Mouse (Mus musculus) brown adipose tissue, adult 24 weeks (tissue): ENCODE results near the gene Gpr153. TPM values are rescaled to one million over a fixed set of nuclear protein-coding genes. Genes with fewer than 3 reads are reported as not detected.
A peak's percentile ranks its signal among the peaks of the same experiment; 100 is the strongest.

Source experiments
- H3K27ac ChIP-seq: fragments of 200-500 bp; replicated peaks from 2 replicates; pipeline ENCODE4 v1.5.1; 2012; ENCODE audit warnings: low read depth, mild to moderate bottlenecking, low read length
- H3K4me1 ChIP-seq: fragments of 200-500 bp; 2 replicates; pipeline ENCODE4 v1.6.1; 2012; ENCODE audit warnings: low read length, mixed read lengths; ENCODE audit not compliant: control insufficient read depth, insufficient read depth, insufficient read length
- H3K4me3 ChIP-seq: fragments of 200-500 bp; 2 replicates; pipeline ENCODE4 v1.5.1; 2012; ENCODE audit warnings: low read depth, mild to moderate bottlenecking, low read length, moderate library complexity; ENCODE audit not compliant: insufficient read depth
- polyA plus RNA-seq: library from polyadenylated mRNA; stranded (reverse); fragments of >200 nt; gene quantifications from 2 replicates; pipeline ENCODE4 v1.2.4, GENCODE M21; 2012; ENCODE audit not compliant: missing spikeins, insufficient read depth, insufficient read length

Gene Gpr153
- polyA plus RNA-seq, 1 experiment, result 4.3 TPM

DNA sequence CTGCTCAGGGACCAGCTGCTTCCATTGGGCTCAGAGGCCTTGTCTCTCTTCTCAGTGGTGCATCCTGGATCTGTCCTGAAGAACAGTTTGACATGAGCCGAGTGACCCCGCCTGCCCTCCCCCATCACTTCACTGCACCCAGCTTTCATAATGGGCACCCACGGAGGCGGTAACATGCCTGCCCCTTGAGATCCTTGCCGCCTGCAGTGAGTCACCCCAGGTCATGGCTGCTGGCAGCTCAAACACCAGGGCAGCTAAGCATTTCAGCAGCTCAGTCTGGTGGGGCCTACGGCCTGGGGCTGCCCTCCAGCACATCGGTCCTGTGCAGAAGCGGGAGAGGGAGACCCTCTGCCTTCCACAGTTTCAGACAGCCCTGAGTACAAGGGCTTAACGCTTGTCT lies 33.5 kb downstream of the Gpr153 start:
- H3K4me1 ChIP-seq, result no peaks in the 10 kb centered on the region; the same call in 1 of the 2 replicates
- H3K27ac ChIP-seq, result no peak overlapping the region
- no peak overlapping the region for H3K4me3 ChIP-seq

DNA sequence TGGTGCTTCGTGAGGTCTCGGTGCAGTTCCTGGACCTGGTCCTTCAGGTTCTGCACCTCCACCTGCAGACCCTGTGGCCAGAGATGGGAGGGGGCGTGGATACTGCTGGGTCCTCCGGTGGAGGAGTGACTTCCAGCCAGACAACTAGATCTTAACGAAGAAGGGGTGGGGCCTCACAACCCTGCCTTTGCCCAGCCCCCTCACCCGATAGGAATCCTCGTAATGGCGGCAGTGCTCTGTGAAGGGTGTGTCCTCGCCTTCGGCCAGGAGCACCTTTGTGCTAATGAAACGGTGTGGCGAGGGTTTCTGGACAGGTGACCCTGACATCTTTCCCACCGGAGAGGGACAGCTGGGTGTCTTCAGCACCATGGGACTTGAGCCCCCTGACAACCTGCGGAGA lies 38.2 kb downstream of the Gpr153 start:
- no peak overlapping the region for H3K4me3 ChIP-seq
- H3K4me1 ChIP-seq, result no peaks in the 10 kb centered on the region; the same call in 1 of the 2 replicates
- no peak overlapping the region for H3K27ac ChIP-seq

DNA sequence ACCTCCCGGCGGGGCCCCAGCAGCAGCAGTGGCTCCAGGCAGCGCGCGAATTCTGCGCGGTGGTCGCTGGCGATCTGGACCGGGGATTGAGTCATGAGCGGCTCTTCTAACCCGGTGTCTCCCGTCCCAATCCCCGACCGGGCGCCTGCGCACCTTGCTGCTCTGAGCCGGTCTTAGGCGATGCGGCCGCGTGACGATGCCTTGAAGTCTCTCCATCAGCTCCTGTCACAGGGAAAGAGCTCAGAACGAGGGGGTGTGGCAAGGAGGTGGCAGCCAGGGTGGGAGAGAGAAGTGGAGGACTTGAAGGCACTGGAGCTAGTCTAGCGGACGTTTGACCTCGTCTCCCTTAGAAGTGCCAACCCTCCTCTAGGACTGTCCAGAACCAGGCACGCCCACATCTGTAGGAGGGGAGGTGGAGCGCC lies 39.2 kb downstream of the Gpr153 start:
- Histone ChIP-seq H3K27ac (no peak overlapping the region), H3K4me3 (peak overlapping the region; percentile 49), H3K4me1 (no peaks in the 10 kb centered on the region)

DNA sequence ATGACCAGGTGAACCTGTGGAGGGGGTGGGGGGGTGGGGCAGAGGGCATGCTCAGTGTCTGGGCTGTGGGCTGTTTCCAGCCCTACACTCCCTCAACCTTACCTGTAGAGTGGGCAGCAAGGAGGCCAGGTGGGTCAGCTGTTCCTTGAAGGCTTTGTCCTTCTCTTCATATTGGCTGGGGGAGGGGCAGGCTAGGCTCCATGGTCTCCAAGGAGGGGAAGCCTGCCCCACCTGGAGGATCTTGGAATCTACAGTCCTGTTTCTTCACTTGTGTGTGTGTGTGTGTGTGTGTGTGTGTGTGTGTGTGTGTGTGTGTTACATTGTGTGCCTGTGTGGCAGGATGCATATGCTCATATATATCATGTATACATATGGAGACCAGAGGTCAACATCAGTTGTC lies 39.9 kb downstream of the Gpr153 start:
- Histone ChIP-seq H3K4me3 (no peak overlapping the region), H3K27ac (no peak overlapping the region), H3K4me1 (no peaks in the 10 kb centered on the region)

DNA sequence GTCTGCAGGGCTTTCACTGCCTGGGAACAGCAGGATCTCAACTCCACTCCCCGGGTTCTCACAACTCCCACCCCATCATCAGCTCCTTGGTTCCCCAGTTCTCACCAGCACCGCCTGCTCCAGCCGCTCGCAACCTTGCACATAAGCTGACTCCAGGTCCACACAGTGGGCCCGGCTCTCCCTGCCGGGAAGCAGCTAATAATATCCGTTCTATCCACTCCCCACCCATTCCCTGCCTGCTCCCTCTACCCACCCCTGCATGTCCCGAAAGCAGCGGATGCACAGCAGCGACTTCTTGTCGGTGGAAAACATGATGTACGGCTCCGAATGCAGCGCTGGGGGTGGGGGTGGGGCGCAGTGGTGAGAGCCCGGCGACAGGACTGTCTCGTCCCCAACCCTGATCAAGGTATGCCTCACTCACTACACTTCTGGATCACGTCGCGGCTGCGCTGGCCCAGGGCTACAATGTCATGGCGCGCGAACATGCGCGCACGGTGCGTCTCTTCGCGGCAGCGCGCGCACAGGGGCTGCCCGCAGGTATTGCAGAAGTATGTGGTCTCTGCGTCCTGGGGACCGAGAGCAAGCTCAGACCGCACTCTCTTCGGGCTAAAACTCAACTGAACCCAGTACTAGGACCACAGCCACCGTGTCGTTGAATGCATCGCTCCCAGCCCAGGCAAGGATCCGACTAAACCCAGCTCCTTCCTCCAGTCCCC lies 41.6 kb downstream of the Gpr153 start:
- no peak overlapping the region for H3K4me3 ChIP-seq
- H3K27ac ChIP-seq, result no peak overlapping the region
- H3K4me1 ChIP-seq, result no peaks in the 10 kb centered on the region

DNA sequence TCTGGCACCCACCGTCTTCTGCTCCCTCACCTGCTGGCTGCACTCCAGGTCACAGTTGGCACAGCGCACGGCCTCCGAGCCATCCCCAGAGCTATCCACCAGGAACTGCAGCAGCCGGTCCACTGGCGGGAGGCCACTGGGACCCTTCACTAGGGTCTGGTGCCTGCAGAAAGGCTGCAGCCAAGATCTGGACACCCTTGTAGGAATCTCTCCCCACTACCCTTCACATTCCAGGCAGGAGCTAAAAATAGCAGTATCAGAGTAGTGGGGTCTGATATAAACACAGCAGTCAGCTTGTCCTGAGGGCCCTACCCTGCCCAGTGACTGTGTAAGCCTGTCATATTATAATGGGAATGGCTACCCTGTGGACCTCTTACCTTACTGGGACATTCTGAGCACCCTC lies 43.6 kb downstream of the Gpr153 start:
- Histone ChIP-seq H3K4me1 (no peaks in the 10 kb centered on the region), H3K4me3 (no peak overlapping the region), H3K27ac (no peak overlapping the region)

DNA sequence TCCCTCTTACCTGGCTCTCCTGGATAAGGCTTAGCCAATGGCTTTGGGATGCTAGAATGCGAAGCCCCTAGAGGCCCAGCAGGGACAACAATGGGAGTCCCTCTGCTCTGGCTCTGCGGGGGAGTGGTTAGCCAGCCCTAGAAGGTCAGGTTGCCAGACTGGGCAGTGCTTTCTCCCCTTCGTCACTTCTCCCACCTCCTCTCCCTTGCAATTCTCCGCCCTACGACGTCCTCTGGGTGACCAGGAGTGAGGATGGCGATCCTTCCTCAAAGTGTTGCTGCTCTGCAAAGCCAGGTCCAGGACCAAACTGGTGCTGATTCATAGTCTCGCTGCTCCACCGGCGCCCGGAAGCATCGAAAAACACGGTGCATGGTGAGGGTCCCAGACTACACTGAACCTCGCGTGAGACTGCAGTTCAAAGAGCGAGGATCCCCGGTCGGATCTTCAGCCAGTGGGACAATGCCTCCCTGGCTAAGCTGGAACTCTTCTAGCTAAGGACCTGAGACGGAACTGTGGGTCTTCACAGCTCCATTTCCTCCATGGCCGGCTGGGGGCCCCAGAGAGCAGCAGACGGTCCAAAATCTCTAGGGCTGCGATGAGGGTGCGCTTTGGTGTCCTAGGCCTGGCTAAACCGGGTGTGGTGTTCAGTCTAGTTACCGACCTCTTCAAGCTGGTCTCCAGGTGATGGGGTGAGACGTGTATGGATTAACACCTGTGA lies 44.6 kb downstream of the Gpr153 start, which contains the start of gene Rnf207:
Rnf207 (minus strand) TSS at position 477 of the 718 bp plus-strand sequence.
- H3K4me3 ChIP-seq, result peak within 1 kb of the TSS; percentile 52
- H3K4me1 ChIP-seq, result no peaks in the 10 kb centered on the region
- no peak within 1 kb of the TSS for H3K27ac ChIP-seq

DNA sequence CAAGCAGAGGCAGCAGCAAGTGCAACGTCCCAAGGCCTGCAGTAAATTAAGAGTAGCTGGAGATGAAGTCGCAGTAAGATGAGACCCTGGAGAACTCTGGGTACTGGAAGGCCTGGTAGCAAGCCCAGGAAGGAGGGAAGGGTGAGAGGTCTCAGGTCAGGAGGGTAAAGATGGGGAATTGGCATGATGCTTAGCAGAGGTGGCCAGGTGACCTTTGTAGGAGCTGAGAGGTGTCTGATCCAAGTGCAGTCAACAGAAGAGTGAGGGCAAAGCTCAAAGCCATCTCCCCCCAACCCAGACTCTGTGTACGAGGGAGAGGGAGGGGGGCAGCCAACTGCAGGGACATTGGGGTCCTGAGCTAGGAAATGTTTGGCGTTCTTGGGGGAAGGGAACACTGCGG lies 47.4 kb downstream of the Gpr153 start:
- Histone ChIP-seq H3K4me1 (peaks cover under 1% of the 10 kb centered on the region; the same call in 1 of the 2 replicates), H3K27ac (no peak overlapping the region), H3K4me3 (no peak overlapping the region)

DNA sequence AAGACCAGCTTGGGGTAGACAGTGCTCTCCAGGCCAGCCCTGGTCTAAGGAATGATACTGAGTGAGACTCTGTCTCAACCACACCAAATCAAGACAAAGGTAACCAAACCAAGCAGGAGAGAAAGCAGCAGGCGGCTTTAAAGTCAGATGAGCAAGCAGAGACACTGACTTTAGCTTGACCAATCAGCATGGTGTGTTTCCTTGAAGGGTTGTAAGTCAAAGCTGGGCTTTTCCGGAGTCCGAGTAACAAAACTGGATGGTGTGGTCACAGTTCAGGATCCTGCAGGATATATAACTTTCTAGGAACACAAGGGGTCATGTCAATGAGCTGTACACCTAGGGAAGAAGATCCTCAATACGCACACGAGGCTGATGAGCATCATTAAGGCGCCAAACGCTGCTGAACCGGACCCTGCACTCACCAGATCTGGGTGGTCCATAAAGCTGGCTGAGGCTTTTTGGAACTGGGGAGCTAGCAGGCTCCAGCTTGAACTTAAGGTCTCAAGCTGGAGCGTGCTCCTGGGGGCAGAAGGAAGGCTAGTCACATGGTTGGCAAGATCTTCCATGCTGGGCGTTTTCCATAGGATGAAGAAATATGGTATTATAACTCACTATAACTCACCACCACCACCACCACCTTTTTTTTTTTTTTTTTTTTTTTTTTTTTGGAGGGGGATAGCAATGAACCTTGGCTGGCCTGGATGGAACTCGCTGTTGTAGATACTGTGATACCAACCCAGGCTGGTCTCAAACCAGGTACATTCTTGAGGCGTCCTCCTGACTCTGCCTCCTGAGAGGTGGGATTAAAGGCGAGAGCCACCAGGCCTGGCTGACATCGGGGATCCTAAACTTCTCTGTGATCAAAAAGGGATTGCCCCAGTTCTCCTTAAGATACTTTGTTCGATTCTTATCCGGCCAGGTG lies 50.9 kb downstream of the Gpr153 start:
- peak overlapping the region; percentile 85 for H3K27ac ChIP-seq
- H3K4me1 ChIP-seq, result peaks cover 9% of the 10 kb centered on the region; the same call in 1 of the 2 replicates
- peak overlapping the region; percentile 66 for H3K4me3 ChIP-seq

DNA sequence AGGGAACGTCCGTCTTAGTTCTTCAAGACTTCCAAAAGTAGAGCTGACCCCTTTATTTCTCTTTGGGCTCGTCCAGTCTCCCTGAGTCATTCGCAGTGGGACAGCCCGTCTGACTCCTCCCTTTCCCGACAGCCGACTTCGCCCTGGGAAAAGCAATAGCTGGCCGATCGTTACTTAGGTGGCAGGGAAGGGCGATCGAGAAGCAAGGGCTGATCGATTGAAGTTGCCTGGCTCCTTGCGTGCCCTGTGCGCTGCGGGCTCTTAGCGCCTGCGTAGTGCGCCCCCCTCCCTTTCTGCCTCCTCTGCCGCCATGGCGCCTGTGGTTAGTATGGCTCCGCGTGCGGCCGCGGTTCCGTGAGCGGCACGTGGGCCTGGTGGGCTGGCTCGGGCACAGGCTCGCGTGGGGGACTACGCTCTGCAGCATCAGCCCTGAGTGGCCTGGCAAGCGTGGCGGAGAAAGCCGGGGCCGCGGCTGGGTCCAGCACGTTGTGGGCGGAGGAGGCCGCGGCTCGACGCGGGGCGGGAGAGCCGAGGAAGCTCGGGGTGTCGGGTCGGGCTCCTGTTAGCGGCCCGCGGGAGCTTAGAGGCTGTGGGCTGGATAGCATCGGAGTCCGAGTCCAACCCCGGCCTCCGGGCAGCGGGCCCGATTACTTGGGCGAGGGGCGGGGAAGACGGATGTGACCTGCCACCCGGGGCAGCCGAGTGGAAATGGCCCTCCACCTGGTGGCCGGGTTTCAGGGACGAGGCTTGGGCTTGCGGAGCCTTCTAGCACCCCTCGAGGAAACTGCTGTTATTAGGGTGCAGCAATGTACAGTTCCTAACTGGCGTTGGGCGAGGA lies 51.8 kb downstream of the Gpr153 start, which contains the start of gene Rpl22:
Rpl22 (plus strand) TSS at position 169 of the 838 bp plus-strand sequence.
- H3K27ac ChIP-seq, result peak within 1 kb of the TSS; percentile 85
- peak within 1 kb of the TSS; percentile 87 for H3K4me3 ChIP-seq
- peaks cover 9% of the 10 kb centered on the region; the same call in 1 of the 2 replicates for H3K4me1 ChIP-seq

DNA sequence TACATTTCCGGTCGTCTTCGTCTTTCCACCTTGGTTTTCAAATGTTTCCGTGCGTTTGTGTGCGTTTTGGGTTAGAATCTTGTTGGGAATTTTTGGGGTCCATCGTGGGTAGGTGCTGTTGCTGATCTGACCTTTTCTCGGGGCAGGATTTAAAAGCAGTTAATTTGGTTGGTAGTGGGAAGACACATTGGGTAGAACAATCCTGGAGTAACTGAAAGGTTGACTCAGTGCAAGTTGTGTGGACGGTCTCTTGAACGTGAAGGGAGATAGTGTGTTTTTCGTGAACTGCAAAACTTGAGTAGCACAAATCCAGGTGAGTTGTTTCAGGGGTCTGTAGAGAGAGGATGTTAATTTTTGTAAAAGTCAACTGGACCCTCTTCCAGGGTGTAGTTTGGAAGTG lies 52.5 kb downstream of the Gpr153 start:
- peaks cover 9% of the 10 kb centered on the region; the same call in 1 of the 2 replicates for H3K4me1 ChIP-seq
- H3K4me3 ChIP-seq, result peak overlapping the region; percentile 87
- H3K27ac ChIP-seq, result no peak overlapping the region

DNA sequence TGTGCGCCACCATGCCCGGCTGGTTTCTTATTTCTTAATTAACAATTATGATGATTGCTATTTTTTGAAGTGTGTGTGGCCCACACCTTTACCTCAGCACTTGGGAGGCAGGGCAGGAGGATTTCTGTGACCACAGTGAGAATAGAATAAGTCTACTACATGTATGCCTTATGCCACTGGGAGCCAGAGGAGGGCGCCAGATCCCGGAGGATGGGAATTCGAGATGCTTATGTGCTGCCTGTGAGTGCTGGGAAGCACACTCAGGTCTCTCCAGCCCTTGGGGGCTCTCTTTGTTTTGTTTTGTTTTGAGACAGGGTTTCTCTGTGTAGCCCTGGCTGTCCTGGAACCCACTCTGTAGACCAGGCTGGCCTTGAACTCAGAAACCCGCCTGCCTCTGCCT lies 54.7 kb downstream of the Gpr153 start:
- Histone ChIP-seq H3K4me1 (peaks cover 9% of the 10 kb centered on the region; the same call in 1 of the 2 replicates), H3K4me3 (no peak overlapping the region), H3K27ac (no peak overlapping the region)

DNA sequence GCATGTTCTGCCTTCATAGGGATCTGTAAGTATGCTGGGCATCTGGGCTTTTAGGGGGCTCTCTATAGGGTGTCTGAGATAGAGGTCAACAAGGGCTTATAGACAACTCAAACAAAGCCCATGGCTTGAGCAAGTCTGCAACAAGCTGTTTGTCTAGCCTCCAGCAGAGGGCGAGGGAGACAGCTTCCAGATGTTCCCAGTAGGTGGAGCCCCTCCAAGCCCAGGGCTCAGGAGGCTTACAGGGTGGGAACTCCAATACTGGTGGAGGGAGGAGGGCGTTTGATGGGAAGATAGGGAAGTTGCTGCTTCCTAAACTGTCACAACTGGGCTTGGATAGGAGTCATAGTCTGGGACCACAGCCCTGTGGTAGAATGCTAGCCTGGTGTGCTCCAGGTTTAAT lies 58.9 kb downstream of the Gpr153 start:
- H3K4me3 ChIP-seq, result no peak overlapping the region
- H3K4me1 ChIP-seq, result no peaks in the 10 kb centered on the region
- H3K27ac ChIP-seq, result no peak overlapping the region

DNA sequence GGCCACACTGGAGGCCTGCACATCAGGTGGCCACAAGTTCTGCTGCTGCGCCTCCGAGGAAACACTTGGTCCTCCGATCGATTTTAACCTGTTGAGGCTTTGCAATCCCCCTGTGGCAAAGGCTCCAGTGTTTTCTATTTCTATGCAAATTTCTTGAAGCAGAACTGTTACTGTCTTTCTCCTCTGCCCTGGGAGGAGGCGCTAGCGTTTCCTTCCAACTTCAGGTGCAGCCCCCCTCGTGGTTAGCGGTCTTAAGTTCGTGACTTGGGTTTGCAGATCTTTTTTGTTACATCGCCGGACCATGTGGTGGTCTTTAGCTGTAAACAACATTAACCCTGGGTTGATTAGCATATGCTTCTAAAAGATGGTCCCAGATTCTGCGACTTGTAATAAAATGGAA lies 59.6 kb downstream of the Gpr153 start:
- Histone ChIP-seq H3K4me1 (no peaks in the 10 kb centered on the region), H3K4me3 (no peak overlapping the region), H3K27ac (no peak overlapping the region)
